Mouse (Mus musculus) 416B (cell line): ENCODE results near the gene Gm5640.
"Not testable (repeated sequence)": the region's sequence is repeated elsewhere in the genome, so short reads cannot be mapped to it uniquely, and the experiment has no call there.

Source experiments
- DNase-seq: peaks from one replicate; pipeline ENCODE4 v3.0.0; 2011; ENCODE audit warnings: low read depth

Gene Gm5640

DNA sequence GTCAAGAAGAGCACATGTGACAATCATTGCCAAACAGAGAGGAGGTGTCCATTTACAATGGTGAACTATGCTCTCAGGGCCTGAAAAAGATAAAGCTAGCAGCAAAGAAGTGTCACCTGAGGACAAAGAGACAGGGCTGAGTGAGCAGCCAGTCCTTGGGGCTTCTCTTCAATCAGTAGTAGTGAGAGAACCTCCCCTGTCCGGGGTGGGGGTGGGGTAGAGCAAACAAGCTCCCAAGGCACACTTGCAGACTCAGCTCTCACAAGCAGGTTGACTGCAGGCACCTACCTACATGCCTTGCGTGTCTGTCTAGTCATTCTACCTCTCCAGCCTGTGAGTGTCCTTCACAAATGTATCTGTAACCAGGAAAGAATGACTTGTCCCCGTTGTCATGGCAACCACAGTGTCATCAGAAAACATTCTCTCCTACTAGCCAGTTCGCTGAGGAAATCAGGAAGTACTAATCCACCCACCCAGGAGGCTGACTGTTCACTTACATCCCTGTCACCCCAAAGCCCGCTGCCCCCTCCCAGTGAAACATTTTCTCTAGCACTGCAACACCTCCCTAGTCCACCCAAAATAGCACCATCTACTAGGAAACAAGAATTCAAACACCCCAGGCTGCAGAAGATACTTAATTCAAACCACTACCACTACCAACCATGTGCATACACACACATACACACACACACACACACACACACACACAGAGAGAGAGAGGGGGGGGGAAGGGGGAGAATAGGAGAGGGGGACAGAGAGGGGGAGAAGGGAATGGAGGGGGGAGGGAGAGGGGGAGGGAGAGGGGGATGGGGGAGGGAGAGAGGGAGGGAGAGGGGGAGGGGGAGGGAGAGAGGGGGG lies at the start of gene Gm5640:
TSS of gene Gm5640 (minus strand) at position 170 of the 858 bp plus-strand sequence.
- DNase-seq: peak; percentile 5

DNA sequence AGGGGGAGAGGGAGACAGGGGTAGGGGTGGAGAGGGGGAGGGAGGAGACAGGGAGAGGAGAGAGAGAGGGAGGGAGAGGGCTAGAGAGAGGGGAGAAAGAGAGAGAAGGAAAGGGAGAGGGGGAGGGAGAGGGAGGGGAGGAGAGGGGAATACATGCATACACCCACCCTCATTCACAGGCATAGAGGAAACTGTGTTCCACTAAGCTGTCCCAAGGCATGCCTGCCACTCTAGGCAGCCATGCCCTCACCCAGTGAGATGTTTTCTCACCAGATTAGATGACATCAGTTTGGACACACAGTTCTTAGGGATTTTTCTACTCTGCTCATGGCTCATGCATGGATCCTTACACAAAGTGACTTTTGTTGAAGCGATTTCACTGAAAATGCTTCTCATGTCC lies 958 bp upstream of the Gm5640 start:
- not testable (repeated sequence) for DNase-seq

DNA sequence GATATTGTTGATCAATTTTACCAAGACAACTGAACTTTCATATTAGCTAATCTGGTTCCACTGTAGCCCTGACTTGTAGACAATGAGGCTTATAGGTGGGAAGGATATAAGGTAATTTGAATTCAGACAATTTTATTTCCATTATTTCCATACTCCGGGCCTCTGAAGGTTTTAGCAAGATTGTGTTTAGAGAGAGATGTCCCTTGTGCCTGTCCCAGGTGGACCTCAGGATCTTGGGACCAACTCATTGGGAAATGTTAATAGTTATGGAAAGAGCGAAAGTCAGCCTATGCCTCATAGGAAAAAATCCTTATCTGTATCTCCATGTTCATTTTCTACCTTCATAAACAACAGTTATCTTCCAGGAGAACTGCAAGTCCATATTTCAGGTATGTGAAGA lies 53.1 kb downstream of the Gm5640 start, which contains the start of gene Olfr1325:
TSS of gene Olfr1325 (plus strand) at position 301 of the 400 bp plus-strand sequence.
- no peak for DNase-seq
